Mouse (Mus musculus) v-Abl transformed pro-B cells (cell line): ENCODE data around the gene Smoc2.

ENCODE experiments used
- in situ Hi-C, 2 experiments: fragments of 400-800 bp; cut with MboI; formaldehyde crosslinking; loops; one replicate each; pipeline ENCODE4 v1.15.1; 2025; ENCODE audit not compliant: unreplicated experiment in 2 of 2

The Smoc2 gene

GRCm38 (mm10) chr17:14279177-14279965 is at the start of gene Smoc2:
Gene Smoc2 (plus strand): TSS chr17:14279506.
- in situ Hi-C loops = no loop called here

DNA sequence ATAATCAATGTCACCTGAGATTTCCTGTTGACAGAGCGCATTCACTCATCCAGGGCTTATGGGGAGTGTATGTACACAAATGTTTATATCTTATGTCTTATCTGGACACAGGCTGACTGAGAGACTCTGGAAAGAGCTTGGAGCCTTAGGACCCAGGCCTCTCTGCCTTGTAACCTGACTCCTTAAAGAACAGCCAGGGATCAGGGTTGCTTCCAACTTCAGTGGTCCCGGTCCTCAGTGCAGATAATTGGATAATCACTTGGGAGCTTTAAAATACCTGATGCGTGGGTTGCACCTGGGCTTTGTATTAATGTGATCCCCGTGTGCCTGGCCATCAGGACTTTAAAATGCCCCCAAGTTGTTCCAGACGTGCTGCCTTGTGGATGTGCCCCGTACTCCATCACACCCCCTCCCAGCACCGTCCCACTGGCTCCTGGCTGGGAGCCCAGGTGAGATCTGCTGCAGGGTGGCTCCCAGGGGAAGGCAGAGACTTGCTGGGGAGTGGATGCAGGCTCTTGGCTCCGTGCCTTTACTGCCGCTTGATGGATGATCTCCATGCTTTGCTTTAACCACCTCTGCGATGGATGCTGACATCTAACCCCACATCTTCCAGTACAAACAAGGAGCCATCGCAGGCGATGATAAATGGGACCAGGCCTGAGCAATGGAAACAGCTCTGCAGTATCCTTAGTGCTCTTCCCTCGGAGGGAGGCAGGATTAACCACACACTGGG is 48.4 kb upstream of the Smoc2 start:
- in situ Hi-C loops = no loop called here

GRCm38 (mm10) chr17:14232629-14233028 is 46.7 kb upstream of the Smoc2 start:
- in situ Hi-C loops = no loop called here

DNA sequence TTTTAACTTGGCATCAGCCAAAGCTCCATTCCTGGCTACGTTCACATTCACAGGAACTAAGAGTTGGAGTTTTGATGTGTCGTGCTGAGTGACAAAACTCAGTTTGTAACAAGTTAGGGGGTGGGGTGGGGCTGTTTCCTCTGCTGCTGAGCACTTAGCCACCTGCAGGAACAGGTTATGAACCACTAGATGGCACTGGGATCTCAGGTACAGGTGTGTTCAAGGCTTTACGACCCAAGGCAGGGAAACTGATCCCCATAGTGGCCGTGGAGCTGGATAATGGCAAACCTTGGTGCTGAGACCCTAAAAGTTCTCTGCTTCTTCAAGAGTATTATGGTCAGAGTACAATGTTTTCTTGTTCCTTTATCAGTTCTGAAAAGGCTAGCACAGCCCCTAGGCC is 45.6 kb upstream of the Smoc2 start:
- in situ Hi-C loops = no loop called here

GRCm38 (mm10) chr17:14234774-14235389 is 44.4 kb upstream of the Smoc2 start:
- in situ Hi-C loops = no loop called here

- in situ Hi-C loops = no loop called here
Measured at GRCm38 (mm10) chr17:14237134-14237533, 42.2 kb upstream of the Smoc2 start.

DNA sequence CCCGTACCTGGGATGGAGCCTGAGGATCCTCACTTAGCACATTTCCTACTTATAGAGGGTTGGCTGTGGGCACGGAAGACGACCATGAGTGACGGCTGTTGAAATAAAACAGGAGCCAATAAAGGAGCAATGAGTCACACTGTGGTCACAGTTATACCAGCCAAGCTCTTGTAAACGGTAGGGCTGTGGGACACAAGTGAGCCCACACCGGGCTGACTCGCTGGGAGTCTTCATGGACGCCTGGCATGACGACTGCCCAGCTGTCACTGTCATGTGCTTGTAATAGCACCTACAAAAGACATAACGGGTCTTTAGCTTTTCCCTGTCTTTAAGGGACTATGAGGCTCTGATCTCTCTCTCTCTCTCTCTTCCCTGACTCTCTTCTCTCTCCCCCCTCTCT is 39.3 kb upstream of the Smoc2 start:
- in situ Hi-C loops = no loop called here

DNA sequence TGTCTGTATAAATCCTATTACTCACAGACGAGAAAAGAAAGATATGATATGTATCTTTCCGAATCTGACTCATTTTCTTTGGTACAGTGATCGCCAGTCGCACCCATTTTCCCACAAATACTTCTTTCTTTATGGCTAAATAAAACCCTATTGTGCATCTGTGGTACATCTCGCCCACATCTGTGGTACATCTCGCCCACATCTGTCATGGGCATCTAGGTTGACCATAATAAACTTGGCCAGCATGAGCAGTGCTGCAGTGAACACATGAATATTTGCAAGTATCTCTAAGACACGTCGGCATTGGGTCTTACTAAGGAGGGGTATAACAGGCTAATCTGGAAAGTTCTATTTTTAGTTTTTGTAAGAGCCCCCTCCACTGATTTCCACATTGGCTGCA is 36.7 kb upstream of the Smoc2 start:
- in situ Hi-C loops = no loop called here

- in situ Hi-C loops = no loop called here
Measured at GRCm38 (mm10) chr17:14244195-14244965, 34.9 kb upstream of the Smoc2 start.

GRCm38 (mm10) chr17:14246266-14246665 is 33.0 kb upstream of the Smoc2 start:
- in situ Hi-C loops = no loop called here

GRCm38 (mm10) chr17:14247931-14248330 is 31.4 kb upstream of the Smoc2 start:
- in situ Hi-C loops = no loop called here

DNA sequence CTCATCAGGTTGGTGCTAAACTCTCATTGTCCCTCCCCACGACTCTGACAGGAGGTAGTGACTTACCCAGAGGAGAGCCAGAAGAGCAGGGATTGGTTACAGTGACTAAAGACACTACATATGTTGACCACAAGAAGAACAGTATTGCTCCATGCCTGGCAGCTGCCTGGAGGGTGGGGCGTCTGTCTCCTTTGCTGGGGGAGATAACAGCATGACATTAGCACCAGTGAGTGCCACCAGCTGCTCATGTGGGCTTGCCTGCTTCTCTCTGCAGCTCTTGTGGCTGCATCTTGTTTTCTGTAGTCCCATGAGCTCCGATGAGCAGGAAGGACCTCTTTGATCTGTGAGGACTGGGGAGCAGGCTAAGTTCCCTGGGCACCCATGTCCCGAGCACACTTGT is 29.7 kb upstream of the Smoc2 start:
- in situ Hi-C loops = no loop called here

DNA sequence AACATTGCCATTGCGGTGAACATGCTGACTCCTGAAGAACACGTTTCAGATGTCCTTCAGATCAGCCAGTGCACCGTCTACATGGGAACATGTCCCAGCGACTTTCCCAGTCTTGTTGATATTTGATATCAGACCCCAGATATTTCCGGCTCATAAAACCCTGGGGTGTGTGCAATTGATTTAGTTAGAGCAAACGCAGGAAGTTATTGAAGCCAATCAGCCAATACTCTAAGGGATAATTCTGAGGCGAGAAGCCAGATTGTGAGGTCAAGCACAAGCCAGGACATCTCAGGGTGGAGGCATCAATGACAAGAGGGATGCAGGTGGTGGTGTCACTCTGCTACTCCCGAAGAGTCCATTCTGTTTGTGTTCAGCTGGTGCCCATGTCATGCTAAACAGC is 28.9 kb upstream of the Smoc2 start:
- in situ Hi-C loops = no loop called here

GRCm38 (mm10) chr17:14252456-14252855 is 26.9 kb upstream of the Smoc2 start:
- in situ Hi-C loops = no loop called here

DNA sequence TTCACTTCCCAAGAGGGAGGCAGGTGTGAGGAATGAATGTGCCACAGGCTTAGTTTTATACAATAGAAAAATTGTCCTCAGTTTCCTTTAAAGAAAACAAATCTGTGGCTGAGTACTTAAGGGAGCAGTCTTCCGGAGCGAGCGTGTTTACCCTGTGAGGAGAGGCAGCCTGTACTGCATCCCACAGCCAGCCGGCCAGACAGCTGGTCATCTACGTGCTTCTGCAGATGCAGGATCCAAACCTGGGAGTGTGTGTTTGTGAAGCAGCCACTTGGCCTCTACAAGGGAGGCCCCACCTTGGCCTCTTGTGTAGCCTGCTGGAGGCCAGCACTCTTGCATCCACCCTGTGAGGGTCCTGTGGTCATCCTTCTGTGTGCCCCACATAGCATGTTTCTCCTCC is 24.7 kb upstream of the Smoc2 start:
- in situ Hi-C loops = no loop called here

DNA sequence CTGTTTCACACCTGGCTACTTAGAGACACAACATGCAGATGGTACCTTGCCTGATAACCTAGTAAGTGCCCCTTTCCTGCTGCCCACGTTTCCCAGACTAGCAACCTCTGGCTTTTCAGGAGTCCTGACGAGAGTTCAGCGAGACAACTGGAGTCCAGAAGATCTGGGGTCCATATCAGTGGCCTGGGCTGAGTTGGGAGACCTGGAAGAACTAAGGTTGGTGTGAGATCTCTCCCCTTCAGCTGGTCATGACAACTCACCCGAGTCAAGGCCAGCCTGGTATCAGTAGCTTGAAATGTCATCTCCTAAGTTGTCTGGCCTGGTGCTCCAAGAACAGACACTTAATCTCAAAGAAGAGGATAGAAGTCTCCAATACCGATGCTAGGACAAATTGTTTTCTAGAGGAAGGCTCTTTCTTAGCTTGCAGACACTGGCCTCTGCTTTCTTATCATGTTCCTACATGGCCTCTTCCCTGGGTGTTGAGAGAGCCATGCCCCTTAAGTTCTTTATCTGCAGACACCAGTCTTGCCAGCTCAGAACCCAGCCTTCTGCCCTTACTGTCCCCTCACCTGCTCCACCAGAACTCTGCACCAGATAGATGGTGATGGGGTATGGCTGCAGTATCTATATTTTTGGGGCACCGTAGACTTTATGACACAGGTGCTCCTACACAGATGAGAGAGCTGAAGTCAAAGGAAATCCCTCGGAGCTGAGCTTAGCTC is 21.3 kb upstream of the Smoc2 start:
- in situ Hi-C loops = no loop called here

- in situ Hi-C loops = no loop called here
Measured at GRCm38 (mm10) chr17:14258906-14259305, 20.4 kb upstream of the Smoc2 start.

DNA sequence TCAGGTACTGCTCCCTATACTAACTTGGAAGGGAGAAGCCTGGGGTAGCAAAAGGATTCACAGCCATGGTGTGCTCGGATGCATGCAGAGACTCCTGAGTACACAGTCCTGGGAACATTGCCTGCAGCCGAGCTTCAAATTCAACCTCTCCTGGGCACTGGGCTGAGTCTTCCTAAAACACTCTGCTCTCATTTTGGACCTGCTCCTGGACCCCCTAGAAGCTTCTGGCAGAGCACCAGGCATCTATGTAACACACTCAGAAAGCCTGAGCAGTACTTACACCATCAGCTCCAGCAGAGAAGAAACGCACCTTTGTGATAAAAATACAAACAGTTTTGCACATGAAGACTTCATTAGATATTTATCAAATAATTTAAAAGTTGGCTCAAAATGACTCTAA is 18.3 kb upstream of the Smoc2 start:
- in situ Hi-C loops = no loop called here

DNA sequence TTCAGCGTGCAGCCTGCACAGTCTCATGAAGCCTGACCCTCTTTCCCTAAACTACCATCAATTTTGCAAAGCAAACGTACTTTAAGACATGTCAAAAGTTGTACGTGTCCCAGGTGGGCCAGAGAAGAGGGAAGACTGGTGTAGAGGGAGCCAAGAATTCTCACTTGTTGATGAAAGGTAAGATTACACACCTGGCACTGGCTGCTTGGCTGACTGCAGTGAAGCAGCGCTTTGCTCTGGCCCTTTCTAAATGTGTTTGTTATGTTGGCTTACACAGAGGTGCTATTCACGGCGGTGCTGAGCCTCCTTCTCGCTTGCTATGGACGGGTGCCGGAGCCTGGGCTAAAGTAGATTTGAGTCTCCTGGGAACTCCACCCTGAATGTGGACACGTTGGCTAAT is 17.1 kb upstream of the Smoc2 start:
- in situ Hi-C loops = no loop called here

DNA sequence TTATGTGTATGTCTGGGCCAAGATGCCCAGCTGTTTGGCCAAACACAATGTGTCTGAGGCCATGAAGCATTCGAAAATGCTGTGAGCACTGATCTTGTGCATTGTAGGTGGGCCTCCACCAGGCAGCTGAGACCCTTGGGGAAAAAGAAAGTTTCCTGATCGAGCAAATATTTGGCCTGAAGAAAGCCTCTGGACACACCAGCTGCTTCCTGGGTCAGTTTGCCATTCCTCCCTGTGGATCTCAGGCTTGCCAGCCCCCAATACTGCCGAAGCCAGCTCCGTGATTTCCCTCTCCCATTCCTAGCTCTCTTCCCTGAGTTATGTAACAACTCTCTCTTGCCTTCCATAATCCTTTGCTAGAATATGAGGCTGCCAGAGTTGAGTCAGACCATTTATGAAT is 11.3 kb upstream of the Smoc2 start:
- in situ Hi-C loops = no loop called here
